Mouse (Mus musculus) urinary bladder, adult 2 months (tissue): ENCODE data around the gene Ccdc134. TPM values are rescaled to one million over a fixed set of nuclear protein-coding genes. Genes with fewer than 3 reads are reported as not detected.

Experiments used
- DNase-seq: peaks from one replicate; pipeline ENCODE4 v3.0.0; 2022; ENCODE audit warnings: low spot score
- polyA plus RNA-seq: library from polyadenylated mRNA; depleted of rRNA; stranded (reverse); fragments of >200 nt; gene quantifications from 2 replicates; pipeline ENCODE4 v1.2.3, GENCODE M21; 2012; rRNA removed

Gene Ccdc134
- polyA plus RNA-seq, 1 experiment: 16.1 TPM

DNA sequence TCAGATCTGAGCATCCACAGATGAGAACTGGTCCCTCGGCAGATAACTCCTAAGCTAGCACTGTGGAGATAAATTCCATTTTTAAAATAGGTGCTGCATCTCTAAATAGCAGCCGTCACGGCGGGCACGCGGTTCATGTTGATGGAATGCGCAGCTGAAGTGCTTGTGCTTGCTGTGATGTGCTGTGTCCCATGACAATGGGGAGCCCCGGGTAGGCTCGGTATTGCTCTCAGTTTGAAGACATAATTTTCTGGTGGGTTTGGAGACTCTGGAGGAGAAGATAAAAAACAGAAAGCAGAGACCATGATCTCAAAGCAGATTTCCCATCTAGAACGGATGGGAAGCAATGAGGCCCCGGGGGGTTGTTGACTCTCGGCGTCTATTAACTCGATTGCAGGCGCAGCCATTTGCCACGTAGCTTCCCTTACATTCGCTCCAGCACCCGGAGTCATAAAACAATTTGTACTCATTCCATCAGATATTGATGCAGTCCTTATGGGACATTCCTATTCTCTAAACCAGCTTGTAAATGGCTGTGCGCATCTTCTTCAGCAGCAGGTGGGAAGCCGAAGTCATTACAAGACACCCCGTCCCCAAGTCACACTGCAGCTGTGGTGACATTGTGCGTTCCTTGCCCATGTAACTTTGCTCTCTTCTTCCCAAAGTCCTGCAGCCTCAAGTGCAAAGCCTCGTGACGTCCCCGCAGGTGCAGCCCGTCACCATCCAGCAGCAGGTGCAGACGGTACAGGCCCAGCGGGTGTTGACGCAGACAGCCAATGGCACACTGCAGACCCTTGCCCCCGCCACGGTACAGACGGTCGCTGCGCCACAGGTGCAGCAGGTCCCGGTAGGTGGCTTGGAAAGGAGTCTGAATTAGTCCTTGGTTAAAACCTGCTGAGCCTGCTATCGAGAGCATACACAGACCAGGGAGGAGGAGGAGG is 43.0 kb downstream of the Ccdc134 start:
- DNase-seq: no peak

DNA sequence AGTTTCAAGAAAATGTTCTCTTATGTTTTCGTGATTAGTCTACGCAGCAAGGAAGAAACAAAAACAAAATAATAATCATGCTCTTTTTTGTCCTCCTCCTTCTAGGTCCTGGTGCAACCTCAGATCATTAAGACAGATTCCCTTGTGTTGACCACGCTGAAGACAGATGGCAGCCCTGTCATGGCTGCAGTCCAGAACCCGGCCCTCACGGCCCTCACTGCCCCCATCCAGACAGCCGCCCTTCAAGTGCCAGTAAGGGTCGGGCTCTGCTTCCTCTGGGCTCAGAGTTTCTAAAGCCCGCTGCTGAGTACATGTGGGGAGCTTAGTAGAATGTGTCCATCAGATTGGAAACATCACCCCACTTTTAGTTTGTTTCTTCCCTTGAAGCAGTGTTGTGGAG is 44.9 kb downstream of the Ccdc134 start:
- no peak for DNase-seq

DNA sequence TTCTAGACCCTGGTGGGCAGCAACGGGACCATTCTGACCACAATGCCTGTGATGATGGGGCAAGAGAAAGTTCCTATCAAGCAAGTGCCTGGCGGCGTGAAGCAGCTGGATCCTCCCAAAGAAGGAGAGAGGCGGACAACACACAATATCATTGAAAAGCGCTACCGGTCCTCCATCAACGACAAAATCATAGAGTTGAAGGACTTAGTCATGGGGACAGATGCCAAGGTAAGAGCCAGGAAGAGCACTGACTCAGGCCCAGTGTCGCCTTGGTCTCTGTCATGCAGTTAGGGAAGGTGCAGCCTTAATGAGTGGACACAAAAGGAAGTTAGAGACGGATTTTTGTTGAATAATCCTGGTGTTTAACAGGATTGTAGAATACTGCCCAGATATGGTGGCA is 47.4 kb downstream of the Ccdc134 start:
- DNase-seq: no peak

DNA sequence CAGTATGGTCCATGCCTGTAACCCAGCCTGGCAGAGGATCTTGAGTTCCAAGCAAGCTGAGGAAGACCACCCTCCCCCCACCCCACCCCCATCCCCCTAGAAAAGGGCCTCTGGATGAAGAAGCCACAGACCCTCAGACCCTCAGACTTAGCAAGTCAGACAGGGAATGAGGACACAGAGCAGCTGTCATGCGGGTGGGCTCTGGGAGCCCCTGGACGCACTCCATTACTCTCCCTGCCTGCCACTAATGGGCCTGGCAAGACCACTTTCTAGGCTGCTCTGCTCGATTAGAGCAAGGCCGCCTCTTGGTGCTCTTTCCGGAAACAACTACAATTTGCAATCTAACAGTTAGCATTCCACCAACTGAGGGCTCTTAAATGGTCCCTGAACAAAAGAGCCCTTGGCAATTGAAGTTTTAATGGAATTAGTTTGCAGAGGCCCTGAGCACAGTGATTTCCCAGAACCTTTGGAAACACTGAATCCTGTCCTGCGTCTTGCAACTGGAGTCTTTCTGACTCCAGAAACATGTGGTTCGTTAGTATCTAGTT is 50.1 kb downstream of the Ccdc134 start:
- DNase-seq: no peak

DNA sequence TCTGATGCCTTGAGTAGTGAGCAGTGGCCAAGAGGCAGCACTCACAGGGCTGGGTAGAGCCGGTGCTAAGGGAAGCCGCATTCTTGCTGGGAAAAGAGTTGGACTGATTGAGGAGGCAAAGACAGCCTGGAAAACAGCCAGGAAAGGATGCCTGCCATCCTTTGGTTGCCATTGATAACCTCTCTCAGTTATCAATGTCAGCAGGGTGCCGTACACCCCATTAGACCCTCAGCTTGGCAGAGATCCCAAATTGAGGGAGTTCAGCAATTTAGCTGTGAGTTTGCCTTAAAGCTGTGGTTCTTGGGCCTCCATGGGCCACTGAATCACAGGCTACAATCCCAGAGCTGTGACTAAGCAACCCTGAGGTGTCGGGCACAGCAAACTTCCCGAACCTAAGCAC is 53.4 kb downstream of the Ccdc134 start:
- DNase-seq: no peak

DNA sequence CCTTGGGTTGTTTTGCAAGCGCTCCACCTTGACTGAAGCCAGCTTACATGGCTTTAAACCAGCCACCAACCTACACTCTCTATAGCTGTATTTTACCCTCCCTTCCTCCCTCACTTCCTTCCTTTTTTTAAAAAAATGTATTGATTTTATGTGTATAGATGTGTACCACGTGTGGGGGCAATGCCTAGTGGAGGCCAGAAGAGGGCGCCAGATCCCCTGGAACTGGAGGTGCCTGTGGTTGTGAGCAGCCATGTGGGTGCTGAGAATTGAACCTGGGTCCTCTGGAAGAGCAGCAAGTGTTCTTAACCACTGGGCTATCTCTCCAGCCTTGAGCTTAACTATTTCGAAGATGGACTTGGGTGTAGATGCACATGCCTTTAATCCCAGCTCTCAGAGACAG is 54.6 kb downstream of the Ccdc134 start:
- DNase-seq: no peak

DNA sequence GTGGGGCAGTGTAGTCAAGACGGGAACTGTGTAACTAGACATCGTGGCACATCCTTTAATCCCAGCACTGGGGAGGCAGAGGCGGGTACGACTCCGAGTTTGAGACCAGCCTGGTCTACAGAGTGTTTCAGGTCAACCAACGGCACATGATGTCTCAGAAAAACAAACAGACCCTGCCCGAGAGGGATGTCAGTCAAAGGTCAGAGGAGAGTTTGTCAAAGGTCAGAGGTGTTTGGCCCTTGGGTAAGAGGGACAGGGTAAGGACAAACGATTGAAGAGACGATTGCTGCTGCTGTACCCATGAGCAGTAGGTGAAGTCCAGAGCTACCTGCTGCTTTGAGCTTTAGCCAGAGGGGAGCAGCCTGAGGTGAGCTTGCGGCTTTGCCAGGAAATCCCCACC is 55.9 kb downstream of the Ccdc134 start:
- DNase-seq: no peak

DNA sequence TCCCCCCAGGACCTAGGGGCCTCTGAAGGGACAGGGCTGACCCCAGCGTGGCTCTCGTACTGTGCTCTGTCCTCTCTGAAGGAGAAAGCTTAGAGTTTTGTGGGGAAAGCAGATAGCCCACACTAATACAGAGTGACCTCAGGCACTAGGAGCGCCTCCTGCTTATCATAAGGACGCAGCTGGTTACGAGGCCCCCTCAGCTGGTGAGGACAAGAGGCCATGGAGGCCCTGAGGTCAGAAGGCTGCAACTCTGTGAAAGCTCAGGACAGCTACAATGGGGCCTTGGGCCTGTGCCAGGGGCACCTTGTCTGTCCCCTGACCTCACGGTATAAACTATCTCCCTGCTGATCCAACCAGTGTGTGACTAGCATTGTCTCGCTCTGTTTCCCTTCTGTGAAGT is 56.5 kb downstream of the Ccdc134 start:
- DNase-seq: no peak

DNA sequence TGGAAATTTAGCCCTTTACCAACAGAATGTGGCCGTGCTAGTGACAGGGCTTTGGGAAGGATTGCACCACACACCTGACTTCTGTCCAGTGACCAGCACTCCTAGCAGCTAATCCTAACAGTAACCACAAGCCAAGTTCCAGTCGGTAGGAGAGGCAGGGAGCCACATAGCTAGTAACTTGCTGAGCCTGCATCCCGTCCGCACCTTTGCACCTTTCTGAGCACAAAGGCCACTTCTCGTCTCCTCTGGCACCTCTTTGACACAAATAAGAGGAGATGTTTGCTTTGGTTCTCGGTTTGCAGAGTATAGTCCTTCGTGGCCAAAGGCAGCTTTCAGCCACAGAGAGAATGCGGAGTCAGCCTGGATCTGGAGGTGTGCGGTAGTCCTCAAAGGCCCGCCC is 56.9 kb downstream of the Ccdc134 start:
- no peak for DNase-seq

DNA sequence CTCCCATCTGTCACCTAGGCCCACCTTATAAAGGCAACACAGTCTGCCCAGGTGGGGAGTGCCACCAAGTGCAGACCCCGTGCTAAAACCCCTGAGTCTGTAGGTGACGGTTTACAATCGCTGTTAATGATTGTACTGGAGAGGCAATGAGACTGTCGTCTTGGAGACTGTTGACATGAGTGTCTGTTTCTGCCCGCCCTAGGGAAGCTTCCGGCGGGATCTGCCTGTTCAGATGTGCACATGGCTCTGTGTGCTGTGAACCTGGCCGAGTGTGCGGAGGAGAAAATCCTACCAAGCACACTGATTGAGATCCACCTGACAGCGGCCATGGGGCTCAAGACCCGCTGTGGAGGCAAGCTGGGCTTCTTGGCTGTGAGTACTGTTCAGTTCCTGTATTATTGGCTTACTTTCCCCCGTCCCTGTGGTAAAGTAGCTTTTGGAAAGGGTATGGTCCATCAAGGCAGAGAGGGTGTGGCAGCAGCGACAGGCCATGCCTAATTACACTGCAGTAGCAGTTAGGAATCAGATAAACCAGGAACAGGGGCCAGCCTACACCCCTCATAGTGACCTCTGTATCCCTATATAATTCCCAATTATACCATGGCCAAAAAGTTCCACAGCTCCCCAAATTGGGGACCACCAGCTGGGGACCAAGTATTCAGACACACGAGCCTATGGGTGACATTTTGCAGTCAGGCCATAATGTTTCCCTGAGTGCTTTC is 57.5 kb downstream of the Ccdc134 start:
- no peak for DNase-seq

DNA sequence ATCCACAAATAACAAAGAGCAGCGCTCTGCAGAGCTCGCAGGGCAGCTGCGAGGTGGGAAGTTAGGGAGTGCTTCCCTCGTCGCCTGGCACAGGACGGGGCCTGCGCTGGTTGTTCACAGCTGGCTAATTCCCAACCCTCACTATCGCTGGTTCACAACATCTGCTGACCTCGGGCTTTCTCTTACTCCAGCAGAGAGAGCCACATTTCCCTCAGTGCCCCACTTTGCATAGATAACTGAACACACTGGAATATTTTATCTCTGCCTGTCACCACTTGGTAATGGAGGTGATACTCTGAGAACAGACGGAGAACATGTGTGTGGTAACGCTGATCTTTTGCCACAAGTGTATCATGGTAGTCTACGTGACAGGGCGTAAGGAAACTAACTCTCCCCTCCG is 58.4 kb downstream of the Ccdc134 start:
- DNase-seq: no peak

DNA sequence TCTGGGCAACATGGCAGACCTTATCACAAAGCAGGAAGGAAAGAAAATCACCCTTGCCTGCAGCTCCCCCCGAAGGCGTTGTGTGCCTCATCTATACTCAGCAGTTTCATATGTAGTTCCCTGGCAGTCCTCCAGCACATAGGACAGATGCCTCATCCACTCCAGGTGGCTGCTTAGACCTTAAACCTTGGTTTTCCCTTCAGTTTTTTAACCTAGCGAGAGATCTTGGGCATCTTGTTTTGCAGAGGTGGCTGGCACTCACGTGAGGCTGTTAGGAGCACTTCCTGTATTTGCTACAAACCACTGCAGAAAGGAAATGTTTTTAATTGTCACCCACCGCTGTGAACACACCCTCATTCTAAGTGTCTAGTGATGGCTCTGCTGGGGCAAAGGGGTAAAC is 59.2 kb downstream of the Ccdc134 start:
- no peak for DNase-seq

DNA sequence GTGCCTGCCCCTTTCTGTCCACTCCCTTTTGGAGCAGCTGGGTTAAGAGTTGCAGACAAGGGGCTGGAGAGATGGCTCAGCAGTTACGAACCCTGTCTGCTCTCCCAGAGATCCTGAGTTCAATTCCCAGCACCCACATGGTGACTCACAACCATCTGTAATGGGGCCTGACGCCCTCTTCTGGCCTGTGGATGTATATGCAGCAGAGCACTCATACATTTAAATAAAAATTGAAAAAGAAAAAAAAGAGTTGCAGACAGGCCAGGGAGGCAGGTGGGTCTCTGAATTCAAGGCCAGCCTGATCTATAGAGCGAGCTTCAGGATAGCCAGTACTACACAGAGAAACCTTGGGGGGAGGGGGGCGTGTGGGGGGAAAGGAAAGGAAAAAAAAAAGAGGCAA is 59.7 kb downstream of the Ccdc134 start:
- no peak for DNase-seq

DNA sequence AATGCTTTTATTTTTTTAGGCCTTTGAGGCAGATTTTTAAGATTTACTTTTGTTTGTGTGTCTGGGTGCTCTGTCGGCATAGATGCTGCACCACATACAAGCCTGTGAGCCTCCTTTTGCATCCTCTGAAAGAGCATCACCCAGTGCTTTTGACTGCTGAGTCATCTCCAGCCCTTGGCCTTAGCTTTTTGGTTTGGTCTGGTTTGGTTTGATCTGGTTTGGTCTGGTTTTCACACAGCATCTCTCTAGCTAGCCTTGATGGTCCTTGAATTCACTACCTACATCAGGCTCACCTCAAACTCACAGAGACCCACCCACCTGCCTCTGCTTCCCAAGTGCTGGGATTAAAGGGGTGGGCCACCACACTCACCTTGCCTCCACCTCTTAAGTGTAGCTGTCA is 60.2 kb downstream of the Ccdc134 start:
- no peak for DNase-seq

DNA sequence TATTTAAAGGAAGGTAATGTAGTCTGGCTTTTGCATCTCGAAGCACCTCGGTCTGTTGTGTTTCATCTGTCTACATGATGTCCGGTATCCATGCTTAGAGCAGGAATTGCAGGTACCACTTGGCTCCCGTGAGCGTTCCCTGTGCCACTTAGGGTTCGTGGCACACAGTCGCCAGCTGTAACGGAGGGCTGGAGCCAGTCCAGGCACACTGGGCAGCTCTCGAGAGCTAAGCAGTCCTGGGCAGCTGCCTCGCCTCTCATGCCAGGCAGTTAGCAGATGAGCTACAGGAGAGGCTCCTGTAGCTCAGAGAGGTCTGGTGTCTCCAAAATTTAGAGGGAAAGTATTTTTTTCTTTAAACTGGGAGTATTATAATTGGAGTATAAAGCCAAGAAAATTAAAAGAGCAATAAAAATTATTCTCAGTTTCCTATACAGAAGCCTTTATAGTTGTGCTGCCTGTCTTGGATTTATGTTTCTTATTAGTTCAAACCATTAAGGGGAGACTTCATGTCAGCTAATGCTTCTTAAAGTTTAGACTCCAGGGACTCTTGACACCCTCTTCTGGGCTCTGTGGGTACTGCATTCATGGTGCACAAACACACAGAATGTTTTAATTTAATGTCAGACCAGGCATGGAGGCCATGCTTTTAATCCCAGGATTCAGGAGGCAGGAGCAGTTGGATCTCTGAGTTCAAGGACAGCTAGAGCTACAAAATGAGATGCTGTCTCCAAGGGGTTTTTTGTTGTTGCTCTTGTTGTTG is 60.9 kb downstream of the Ccdc134 start:
- DNase-seq: no peak

Other genes with a start within 250 kb of the Ccdc134 start
- gene Polr3h, start 201.7 kb upstream of the Ccdc134 start, polyA plus RNA-seq: 17.2 and 17.4 TPM in 2 replicates
- 20.2 and 29.6 TPM in 2 replicates for gene Csdc2, start 191.2 kb upstream of the Ccdc134 start, polyA plus RNA-seq
- 76.2 and 80.5 TPM in 2 replicates for gene Pmm1, start 167.0 kb upstream of the Ccdc134 start, polyA plus RNA-seq
- not detected in 2 replicates for gene 1700029P11Rik, start 147.4 kb upstream of the Ccdc134 start, polyA plus RNA-seq
- 18.3 and 20.4 TPM in 2 replicates for gene Xrcc6, start 140.1 kb upstream of the Ccdc134 start, polyA plus RNA-seq
- 19.5 and 21.7 TPM in 2 replicates for gene Desi1, start 94.1 kb upstream of the Ccdc134 start, polyA plus RNA-seq
- 77.9 and 79.0 TPM in 2 replicates for gene Snu13, start 80.3 kb upstream of the Ccdc134 start, polyA plus RNA-seq
- not detected in 2 replicates for gene 4930407I10Rik, start 68.8 kb upstream of the Ccdc134 start, polyA plus RNA-seq
- 0.78 and 0.99 TPM in 2 replicates for gene Mei1, start 57.9 kb upstream of the Ccdc134 start, polyA plus RNA-seq
- gene Srebf2, start 19.3 kb downstream of the Ccdc134 start, polyA plus RNA-seq: 55.3 and 68.9 TPM in 2 replicates
- gene Shisa8, start 84.9 kb downstream of the Ccdc134 start, polyA plus RNA-seq: 0.10 TPM in 1 of 2 replicates, not detected in the other
- 0.15 and 0.16 TPM in 2 replicates for gene Tnfrsf13c, start 96.4 kb downstream of the Ccdc134 start, polyA plus RNA-seq
- gene Cenpm, start 116.8 kb downstream of the Ccdc134 start, polyA plus RNA-seq: 4.6 and 6.1 TPM in 2 replicates
- 0.06 and 0.10 TPM in 2 replicates for gene 1500009C09Rik, start 124.5 kb downstream of the Ccdc134 start, polyA plus RNA-seq
- gene Sept3, start 147.0 kb downstream of the Ccdc134 start, polyA plus RNA-seq: 1.0 and 1.2 TPM in 2 replicates
- not detected in 2 replicates for gene Wbp2nl, start 171.0 kb downstream of the Ccdc134 start, polyA plus RNA-seq
- gene Naga, start 211.0 kb downstream of the Ccdc134 start, polyA plus RNA-seq: 84.6 and 87.2 TPM in 2 replicates
- 3.9 and 4.8 TPM in 2 replicates for gene Pheta2, start 211.0 kb downstream of the Ccdc134 start, polyA plus RNA-seq
- gene Smdt1, start 211.0 kb downstream of the Ccdc134 start, polyA plus RNA-seq: 180 and 204 TPM in 2 replicates
- gene Ndufa6, start 226.4 kb downstream of the Ccdc134 start, polyA plus RNA-seq: 429 and 475 TPM in 2 replicates